Mouse (Mus musculus) ES-E14 (cell line): Measurements from ENCODE around the gene Cd47.

Experiments
- CHD2 ChIP-seq: IDR thresholded peaks from 2 replicates; pipeline ENCODE4 v1.6.1; 2014; ENCODE audit warnings: mild to moderate bottlenecking, low read depth, low read length, inconsistent platforms
- HCFC1 ChIP-seq: IDR thresholded peaks from 2 replicates; pipeline ENCODE4 v1.6.1; 2012; ENCODE audit warnings: low read length, inconsistent platforms, borderline replicate concordance; ENCODE audit not compliant: insufficient read depth
- MAFK ChIP-seq: IDR thresholded peaks from 2 replicates; pipeline ENCODE4 v1.6.1; 2014; ENCODE audit warnings: mild to moderate bottlenecking, low read depth, low read length, inconsistent platforms; ENCODE audit not compliant: insufficient read depth
- ZC3H11A ChIP-seq: IDR thresholded peaks from 2 replicates; pipeline ENCODE4 v1.6.1; 2012; ENCODE audit warnings: low read depth, mild to moderate bottlenecking, inconsistent platforms, low read length, borderline replicate concordance
- ZNF384 ChIP-seq: IDR thresholded peaks from 2 replicates; pipeline ENCODE4 v1.6.1; 2012; ENCODE audit warnings: low read depth, low read length, inconsistent platforms

DNA sequence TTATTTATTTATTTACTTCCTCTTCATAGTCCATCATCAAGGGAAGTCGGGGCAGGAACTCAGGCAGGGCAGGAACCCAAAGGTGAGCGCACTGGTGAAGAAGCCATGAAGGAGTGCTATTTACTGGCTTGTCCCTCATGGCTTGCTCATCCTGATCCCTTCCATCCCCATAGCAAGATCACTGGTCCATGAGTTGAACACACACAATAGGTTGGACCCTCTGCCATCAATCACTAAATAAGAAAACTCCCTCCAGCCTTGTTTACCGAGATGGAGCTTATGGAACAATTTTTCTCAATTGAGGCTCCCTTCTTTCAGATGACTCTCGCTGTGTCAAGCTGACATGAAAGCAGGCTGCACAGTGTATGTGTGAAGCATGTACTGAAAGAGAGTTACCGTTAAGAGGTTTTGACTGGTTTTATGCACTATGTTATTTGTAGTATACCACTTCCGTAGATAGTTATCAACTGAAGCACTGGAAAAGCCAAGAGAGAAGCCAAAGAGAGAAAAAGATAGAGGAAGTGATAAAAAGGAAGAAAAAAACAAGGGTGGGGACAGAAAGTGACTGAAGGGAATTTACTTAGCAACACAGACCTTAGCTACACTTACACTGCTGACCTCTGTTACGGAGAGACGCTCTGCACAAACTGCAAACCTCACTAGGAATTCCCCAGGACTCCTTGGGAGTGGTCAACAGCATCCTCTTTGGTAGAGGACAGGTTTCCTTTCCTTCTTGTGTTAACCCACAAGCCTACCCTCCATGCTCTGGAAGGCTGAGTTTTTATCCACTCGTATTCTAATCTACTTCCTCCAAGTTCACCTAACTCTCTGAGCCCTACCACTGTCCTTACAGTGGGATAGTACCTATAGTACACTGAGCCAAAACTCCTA is 9.5 kb upstream of the Cd47 start:
- TF ChIP-seq MAFK, result no peak
- no peak for TF ChIP-seq ZC3H11A
- no peak for TF ChIP-seq ZNF384
- no peak for TF ChIP-seq HCFC1
- no peak for TF ChIP-seq CHD2
